Mouse (Mus musculus): ENCODE measurements around the gene Amt.
"Not testable (repeated sequence)": the region's sequence is repeated elsewhere in the genome, so short reads cannot be mapped to it uniquely, and the experiment has no call there.

The Amt gene

DNA sequence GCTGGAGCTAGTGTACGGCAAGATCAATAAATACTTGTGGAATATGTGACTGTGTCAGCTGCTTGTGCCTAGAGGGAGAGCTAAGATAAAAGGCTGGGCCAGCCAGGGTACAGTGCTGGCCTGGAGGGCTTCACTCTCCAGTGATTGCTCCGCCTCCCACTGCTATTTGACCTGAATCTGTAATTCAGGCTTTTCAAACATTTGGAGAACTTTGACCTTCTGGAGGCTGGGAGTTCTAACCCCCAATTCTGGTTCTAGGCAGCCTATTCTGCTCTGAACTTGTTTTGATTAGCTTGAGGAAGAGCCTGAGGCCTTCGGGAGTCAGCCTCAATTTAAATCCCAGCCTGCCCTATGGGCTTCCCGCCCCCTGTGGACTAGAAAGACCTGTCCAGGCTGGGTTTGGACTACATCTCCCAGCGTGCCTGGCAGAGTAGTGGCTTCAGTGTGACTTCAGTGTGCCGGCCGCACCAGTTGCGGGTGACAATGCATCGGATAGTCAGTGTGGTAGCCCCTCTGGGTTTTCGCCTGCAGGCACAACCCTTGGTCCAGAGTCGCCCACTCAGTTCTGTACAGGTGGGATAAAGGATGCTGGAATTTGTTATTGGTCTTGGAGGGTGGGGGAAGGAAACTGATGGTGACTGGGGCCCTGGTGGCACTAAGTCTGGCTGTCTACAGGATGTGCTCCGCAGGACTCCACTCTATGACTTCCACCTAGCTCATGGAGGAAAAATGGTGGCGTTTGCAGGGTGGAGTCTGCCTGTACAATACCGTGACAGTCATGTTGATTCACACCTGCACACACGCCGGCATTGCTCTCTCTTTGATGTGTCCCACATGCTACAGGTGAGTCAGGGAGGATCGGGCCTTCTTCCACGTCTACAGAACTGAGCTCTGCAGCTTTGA is at the start of gene Amt:
Amt (plus strand) TSS at position 401 of the 903 bp plus-strand sequence.
- no peak for DNase-seq (ENCODE audit: low read depth, low spot score)

DNA sequence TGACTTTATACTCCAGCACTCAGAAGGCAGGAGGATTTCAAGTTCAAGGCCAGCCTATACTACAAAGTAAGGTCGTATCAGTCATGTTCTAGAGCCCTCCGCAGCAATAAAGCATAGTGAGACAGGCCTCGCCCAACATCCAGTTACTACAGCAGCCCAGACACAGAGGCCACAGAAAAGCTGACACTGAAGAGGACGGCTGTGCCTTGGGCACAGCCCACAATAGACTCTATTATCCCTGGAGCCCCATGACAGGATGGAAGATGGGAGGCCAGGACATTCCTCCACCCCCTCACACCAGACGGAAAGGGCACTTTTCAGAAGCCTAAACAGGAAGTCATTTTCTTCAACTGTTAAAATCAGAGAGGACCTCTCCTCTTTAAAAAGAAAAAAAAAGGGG is 47.7 kb upstream of the Amt start:
- no peak for DNase-seq (ENCODE audit: low read depth, low spot score)

DNA sequence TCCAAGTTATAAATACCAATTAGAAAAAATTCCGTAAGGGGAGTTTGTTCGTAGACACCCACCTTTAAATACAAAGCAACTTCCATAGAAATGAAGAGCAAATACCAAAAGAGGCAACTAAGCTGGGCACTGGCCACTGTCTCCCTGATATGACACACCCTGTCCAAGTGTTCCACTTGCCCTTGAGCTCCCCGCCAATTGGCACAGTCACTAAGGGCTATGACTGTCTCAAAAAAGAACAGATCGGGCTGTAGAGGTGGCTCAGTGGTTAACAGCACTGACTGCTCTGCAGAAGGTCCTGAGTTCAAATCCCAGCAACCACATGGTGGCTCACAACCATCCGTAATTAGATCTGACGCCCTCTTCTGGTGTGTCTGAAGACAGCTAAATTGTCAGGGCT is 44.8 kb upstream of the Amt start:
- DNase-seq (ENCODE audit: low read depth, low spot score): no peak

DNA sequence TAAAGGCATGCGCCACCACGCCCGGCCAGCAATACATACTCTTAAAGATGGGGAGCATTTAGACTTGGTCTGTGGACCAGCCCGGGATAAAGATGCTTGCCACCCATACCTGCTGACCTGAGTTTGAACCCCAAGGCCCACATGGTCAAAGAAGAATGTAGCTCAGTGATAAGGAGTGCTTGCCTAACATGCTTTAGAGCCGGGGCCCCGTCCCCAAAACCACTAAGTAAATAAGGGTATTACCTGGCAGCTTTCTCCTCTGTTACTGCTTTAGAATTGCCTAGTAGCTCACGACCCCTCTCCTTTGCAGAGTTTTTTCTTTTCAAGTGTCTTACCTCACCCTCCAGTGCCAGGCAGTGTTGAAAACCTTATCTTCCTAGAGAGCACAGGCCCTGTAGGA is 43.9 kb upstream of the Amt start:
- no peak for DNase-seq (ENCODE audit: low read depth, low spot score)

DNA sequence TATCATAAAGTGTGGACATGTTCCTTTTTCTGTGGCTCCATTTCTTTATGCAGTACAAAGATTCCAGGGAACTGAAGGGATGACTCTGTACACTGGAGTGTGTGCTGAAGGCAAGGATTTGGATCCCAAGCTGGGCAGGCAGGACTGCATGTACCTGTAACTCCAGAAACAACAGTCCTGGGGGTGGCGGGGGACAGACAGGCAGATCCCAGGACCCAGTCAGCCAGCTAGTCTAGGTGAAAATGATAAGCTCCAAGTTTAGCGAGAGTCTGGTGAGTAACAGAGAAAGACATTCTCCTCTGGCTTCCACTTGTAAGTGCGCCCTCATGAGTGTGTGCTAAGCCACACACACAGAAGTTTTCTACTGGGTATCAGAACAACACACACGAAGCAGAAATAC is 36.1 kb upstream of the Amt start:
- no peak for DNase-seq (ENCODE audit: low read depth, low spot score)

DNA sequence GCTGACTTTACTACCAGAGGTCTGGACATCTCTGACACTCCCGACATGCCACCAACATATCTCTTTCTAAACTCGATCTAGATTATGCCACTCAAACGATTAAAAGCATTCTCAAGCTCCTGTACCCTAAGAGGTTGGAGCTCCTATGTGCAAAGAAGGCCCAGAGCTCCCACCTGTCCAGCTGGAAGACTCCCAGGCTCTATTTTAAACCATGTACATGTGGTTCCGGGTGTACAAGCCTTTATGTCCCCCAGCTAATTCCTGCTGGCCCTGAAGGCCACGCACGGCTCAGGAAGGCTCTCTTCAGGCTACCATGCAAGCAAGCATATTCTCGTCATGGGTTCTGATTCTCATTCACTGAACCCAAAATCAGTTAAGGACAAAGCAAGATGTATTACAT is 34.8 kb upstream of the Amt start:
- DNase-seq (ENCODE audit: low read depth, low spot score): no peak

DNA sequence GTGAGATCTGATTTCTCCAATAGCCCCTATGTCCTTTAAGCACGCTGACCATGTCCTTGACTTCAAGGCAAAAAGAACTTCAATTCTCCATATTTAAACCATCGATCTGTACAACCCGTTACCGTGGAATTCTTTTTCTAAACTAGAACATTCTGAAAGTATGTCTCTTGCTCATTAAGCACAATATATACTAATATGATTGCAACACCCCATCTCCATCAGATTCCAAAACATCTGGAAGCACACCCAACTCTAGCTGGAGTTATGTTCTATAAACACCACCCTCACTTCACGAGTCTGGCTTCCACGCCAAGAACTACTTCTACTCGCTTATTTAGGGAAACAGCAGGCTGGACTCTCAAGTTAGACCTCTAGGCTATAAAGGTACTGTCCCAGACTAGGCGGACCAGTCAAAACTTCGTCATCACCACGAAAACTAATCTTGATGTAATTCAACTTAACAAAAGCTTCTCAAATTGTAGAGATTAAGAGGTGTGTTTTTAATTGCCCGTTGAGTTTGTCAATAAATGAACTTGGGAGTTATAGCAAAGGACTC is 34.1 kb upstream of the Amt start:
- no peak for DNase-seq (ENCODE audit: low read depth, low spot score)

DNA sequence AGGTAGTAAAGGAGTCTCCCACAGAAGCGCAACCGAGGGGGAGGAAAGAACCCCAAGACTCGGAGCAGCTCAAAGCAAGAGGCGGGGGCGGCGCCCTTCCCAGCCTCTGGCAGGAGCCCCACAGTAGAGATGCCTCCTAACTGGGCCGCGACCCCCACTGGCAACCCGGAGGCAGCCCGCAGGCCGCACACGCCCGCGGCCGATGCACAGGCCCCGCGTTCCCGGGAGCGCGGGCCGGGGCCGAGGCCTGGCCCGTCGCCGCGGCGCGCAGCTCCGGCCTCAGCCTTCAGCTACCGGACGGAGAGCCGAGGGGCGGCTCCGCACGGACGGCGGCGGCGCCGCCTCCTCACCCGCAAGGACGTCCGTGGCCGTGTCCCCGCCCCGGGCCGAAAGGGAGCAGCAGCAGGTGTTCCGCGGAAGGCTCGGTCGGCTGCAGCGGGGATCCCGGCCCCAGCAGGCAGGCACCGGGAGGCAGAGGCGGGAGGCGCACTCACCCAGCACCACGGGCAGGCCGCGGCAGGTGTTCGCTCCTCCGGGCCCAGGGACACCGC is 33.4 kb upstream of the Amt start:
- no peak for DNase-seq (ENCODE audit: low read depth, low spot score)

DNA sequence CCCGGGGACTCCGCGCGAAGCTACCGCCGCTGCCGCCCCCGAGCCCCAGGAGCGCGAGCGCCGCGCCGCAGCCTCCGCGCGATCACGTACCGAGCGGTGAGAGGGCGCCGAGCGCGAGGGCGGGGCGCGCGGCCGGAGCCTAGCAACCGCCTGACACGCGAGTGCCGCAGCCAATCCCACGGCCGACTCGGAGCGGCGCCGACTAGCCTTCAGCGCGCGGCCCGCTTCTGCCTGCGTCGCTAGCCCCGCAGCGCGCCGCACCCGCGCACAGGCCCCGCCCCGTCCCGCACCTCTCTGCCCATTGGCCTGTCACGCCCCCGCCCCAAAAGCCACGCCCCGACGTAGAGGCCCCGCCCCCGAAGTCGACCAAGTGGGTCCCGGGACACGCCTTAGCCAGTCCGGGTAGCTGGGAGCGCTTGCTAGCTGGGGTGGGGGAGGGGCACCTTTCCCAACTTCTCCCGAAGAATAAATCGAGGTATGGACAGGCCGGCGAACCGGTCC is 32.9 kb upstream of the Amt start, which contains the start of gene Dag1:
Dag1 (minus strand) TSS at position 269 of the 501 bp plus-strand sequence.
- DNase-seq (ENCODE audit: low read depth, low spot score): peak; percentile 94

DNA sequence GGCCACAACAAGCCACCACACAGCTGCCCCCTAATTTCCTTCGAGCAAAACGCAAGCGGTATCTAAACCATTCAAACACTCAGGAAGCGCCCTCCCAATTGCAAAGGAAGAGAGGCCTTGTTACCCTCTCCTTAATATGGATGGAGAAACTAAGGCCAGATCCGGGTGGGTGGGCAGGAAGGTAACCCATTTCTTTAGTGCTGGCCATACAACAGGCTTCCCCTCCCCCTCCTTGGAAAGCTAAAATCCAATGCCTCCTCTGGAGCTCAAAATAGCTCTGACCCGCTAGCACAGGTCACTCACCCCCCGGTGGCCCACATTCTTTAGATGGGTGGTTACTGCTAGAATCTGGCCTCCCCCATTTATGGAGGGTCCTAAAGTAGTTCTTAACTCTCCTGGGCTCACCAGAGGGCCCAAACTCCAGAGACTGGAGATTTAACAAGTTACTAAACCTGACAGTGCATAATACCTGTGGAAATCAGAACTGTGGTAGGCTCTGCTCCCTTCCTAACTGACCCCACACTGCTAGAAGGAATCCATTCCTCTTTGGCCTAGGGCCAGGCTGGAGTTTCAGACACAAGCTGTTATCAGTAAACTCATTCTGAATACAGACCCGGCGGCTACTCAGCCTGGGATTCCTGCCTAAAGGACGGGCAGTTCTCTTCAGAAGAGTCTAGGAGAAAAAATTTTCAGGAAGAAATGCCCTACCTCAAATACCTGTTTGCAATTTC is 32.3 kb upstream of the Amt start:
- DNase-seq (ENCODE audit: low read depth, low spot score): no peak

DNA sequence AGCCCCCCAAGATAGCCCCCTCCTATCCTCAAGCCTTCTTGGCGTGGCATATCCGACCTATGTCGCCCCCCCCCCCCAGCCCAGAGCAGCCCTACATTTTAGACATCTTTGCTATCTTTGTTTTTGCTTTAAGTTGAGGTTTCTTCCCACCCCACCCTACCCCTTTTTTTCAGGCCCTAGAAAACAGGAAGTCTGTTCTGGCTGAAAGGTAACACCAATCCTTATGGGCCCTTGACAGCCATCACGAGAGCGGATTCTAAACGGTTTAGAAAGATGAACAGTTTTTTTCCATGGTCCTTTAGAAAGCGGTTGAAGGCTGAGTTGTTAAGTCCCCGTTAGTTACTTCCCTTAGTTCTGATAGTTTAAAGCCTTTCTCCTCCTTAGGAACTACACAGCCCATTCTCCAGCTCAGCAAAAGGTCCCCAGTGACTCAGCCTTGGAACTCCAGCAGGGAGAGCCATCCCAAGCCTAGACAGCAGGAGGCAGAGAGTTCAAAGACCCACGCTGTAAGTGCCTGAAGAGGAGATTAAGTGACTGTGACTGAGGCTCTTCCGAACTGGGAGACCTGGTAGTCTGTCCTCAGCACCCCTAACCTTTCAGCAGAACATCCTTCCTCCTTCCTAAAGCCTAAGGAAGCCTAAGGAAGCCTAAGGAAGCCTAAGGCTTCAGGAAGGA is 30.3 kb upstream of the Amt start:
- DNase-seq (ENCODE audit: low read depth, low spot score): no peak

DNA sequence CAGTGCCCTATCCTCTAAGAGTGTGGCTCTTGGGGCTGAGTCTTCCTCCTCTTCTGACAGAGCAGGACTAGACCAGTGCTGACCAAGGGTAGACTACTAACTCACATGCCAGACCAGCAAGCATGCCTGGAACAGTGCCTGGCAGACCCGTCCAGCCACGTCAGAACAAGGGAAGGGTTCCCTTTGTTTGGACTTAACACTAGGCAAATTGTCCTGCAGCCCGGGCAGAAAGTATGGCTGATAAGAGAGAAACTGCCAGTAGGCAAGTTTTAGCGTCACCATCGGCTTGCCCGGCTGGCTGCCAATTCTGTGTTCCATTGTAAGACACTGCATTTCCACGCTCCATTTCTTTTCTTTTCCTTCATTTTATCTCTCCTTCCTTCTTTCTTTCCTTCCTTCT is 29.0 kb upstream of the Amt start:
- DNase-seq (ENCODE audit: low read depth, low spot score): no peak

DNA sequence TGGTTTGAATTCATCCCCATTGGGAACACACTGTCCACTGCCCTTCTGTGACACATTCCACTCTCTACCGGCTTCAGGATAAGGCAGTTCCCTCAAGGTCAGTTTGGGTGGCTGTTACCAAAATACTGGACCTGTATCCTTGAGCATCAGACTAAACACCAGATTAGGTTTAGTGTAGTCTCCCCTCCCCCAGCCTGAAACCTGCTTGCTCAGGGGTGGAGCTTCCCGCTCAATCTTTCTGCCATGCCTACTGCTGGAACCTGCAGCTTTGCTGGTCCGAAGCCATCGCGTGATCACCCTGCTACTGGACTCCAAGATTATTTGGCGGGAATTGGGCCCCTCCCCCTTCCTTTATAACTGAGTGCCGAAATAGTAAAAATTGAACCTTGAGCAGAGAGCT is 28.0 kb upstream of the Amt start:
- not testable (repeated sequence) for DNase-seq (ENCODE audit: low read depth, low spot score)

DNA sequence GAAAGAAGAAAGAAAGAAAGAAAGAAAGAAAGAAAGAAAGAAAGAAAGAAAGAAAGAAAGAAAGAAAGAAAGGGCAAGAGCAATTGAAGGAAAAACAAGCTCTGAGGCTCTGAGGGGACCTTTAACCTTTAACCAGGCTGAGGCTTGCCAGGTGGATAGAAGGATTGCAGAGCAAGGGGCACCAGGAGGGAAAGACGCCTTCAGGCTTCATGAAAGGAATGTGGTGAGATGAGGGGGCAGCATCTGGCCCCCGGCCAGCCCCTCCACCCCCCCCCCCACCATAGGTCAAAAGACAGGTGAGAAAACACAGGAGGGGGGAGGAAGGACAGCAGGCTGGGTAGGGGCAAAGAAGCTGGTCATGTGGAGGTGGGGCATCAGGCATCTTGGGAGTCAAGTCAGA is 24.7 kb upstream of the Amt start:
- no peak for DNase-seq (ENCODE audit: low read depth, low spot score)

DNA sequence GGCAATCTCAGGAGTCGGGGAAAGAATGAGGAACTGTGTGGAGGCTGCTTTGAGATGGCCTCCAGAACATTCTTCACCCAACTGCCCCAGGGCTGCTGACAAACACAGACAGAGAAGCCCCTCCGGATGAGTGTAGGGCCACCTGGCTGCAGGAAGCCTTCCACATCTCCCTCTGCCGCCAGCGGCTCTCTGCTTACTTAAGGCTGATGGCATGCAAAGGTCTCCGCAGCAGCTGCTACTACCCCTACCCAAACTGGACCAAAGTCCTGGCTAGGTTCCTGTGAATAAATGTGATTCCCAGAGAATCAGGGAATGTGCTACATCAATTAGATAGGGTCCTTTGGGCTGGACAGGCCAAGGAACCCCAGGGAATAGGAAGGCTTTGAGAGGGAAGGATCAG is 24.0 kb upstream of the Amt start:
- DNase-seq (ENCODE audit: low read depth, low spot score): no peak

DNA sequence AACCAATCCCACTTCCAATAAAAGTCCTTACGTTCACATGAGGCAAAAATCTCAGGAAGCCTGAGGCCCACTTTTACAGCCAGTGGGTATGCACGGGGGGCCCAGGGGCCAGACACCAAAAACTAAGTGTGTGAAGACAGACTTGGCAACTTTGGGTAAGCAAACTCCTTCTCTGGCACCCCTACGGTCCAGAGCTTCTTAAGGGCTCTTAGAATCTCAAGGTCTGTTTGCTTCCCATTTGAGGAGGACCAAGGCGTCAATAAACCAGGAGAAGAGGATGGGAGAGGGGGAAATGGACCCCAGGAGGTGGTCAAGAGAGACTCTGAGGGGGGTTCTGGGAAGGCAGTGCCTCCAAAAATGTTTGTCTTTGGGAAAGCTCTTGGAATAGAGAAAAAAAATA is 23.2 kb upstream of the Amt start:
- DNase-seq (ENCODE audit: low read depth, low spot score): no peak

DNA sequence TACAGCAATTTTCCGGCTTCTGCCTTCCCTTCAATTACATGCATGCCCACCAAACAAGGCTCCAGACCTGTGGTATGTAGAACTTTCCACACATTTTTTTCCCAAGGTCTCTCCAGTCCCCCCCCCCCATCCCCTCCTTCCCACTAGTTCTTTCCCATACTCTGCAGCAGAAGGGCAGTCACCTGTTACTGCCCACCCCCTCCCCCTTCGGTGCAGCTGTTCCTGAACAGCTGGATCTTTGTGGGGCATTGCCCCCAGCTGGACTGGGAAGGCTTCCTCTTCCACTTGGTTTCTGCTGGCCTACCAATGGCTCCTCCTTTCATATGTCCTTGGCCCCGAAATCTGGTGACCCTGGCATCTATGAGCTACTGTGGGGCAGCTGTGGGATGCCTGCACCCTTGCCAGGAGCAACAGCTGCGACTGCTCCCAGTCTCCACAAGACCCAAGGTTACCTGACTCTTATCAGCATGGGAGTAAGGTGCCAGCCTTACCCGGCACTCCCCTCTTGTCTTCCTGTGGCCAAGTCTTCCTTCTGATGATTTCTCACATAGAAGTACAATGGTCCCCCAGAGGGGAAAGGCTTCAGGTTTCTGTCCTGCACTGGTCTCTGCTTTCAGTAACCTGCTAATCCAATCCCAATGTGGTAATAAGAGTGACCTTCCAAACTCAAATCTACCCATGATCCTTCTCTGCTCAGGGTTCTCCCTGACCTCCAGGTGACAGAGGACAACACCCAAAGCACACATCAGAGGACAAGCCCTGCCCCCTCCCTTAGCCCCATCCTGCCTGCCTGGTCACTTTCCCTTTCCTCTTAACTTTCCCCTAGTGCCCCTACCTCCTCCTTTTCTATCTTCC is 21.9 kb upstream of the Amt start:
- DNase-seq (ENCODE audit: low read depth, low spot score): no peak

DNA sequence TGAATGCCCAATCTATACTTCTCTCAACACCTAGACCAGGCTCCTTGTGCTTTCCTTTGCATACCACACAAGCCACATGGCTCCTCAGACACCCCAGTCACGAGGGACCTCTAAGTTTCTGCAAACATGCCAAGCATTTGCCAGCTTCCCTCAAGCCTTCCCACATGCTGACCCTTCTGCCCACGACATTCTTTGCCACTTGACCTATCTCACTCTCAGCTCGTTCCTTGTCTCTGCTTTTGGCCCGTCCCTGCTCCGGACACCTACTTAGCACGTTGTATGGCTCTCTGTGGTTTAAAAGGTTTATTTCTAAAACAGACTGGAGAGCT is 21.4 kb upstream of the Amt start:
- DNase-seq (ENCODE audit: low read depth, low spot score): no peak

DNA sequence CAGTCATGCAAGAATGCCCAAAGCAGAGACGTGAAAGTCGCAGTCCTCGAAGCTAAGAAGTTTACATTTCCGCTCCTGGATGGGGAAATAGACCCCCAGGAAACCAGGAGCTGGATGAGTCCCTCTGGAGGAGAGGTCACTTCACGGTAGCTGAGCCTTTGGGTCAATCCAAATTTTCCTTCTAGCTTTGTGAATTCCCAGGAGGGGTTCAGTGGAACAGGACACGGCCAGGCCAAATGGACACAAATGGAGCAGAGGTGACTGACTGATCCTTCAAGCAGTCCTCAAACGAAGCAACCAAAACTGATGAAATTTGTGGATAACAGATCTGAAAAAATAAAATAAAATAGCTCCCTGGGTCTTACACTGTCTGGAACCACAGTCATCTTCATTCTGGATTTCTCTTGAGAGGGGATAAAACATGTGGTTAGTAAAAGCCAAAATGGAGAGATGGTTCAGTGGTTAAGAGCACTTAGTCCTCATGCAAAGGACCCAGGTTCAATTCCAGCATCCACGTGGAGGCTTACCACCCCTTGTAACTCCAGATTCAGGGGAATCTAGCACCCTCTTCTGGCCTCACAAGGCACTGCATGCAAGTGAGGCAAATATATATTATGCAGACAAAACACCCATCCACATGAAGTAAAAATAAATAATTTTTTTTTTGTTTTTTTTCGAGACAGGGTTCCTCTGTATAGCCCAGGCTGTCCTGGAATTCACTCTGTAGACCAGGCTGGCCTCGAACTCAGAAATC is 17.8 kb upstream of the Amt start:
- no peak for DNase-seq (ENCODE audit: low read depth, low spot score)

All from retina, postnatal 7 days (tissue).